Mouse (Mus musculus): ENCODE results near the gene Lrrc10b. TPM values are rescaled to one million over a fixed set of nuclear protein-coding genes. Genes with fewer than 3 reads are reported as not detected.

The Lrrc10b gene
- 1.2 and 1.5 TPM in 2 replicates for polyA plus RNA-seq (2012; rRNA removed)

GRCm38 (mm10) chr19:10456752-10457483, at the start of gene Lrrc10b:
Gene Lrrc10b, minus strand, starts transcription at chr19:10457473.

GRCm38 (mm10) chr19:10482703-10483102, 25.4 kb upstream of the Lrrc10b start, which contains the start of gene Ppp1r32:
Gene Ppp1r32, minus strand, starts transcription at chr19:10482928.

Other genes starting within 250 kb of the Lrrc10b start
- gene Myrf, start 216.7 kb downstream of the Lrrc10b start, polyA plus RNA-seq (2012; rRNA removed): 1.3 and 1.9 TPM in 2 replicates
- 15.1 and 16.4 TPM in 2 replicates for gene Dagla, start 152.6 kb downstream of the Lrrc10b start, polyA plus RNA-seq (2012; rRNA removed)
- gene Syt7, start 68.4 kb downstream of the Lrrc10b start, polyA plus RNA-seq (2012; rRNA removed): 46.7 and 51.5 TPM in 2 replicates
- 1.9 and 2.3 TPM in 2 replicates for gene Ppp1r32, start 25.5 kb upstream of the Lrrc10b start, polyA plus RNA-seq (2012; rRNA removed)
- gene Cpsf7, start 67.8 kb upstream of the Lrrc10b start, polyA plus RNA-seq (2012; rRNA removed): 126 and 131 TPM in 2 replicates
- 50.1 and 51.0 TPM in 2 replicates for gene Sdhaf2, start 68.7 kb upstream of the Lrrc10b start, polyA plus RNA-seq (2012; rRNA removed)
- gene Tmem216, start 98.8 kb upstream of the Lrrc10b start, polyA plus RNA-seq (2012; rRNA removed): 56.3 and 60.8 TPM in 2 replicates
- gene Cyb561a3, start 119.7 kb upstream of the Lrrc10b start, polyA plus RNA-seq (2012; rRNA removed): 19.2 and 19.7 TPM in 2 replicates
- 32.0 and 34.1 TPM in 2 replicates for gene Tmem138, start 119.9 kb upstream of the Lrrc10b start, polyA plus RNA-seq (2012; rRNA removed)
- 233 and 239 TPM in 2 replicates for gene Ddb1, start 147.9 kb upstream of the Lrrc10b start, polyA plus RNA-seq (2012; rRNA removed)
- gene Tkfc, start 148.2 kb upstream of the Lrrc10b start, polyA plus RNA-seq (2012; rRNA removed): 31.3 and 36.1 TPM in 2 replicates
- gene Vwce, start 176.7 kb upstream of the Lrrc10b start, polyA plus RNA-seq (2012; rRNA removed): 1.1 and 1.3 TPM in 2 replicates
- gene Pga5, start 220.6 kb upstream of the Lrrc10b start, polyA plus RNA-seq (2012; rRNA removed): 0.06 and 0.07 TPM in 2 replicates
- gene Vps37c, start 231.3 kb upstream of the Lrrc10b start, polyA plus RNA-seq (2012; rRNA removed): 27.8 and 30.0 TPM in 2 replicates